Mouse (Mus musculus) bone marrow macrophage, adult 2 months (primary cell): ENCODE measurements around the gene Ralgapa2.

Experiments
- CTCF ChIP-seq: IDR thresholded peaks from 2 replicates; pipeline ENCODE4 v1.5.1; 2012; ENCODE audit warnings: low read depth, mild to moderate bottlenecking, low read length, moderate library complexity
- POLR2A ChIP-seq: IDR thresholded peaks from 2 replicates; pipeline ENCODE4 v1.6.1; 2012; ENCODE audit warnings: mild to moderate bottlenecking, low read depth, low read length, borderline replicate concordance

GRCm38 (mm10) chr2:146216111-146217064 is 295.8 kb downstream of the Ralgapa2 start:
- TF ChIP-seq POLR2A: no peak
- no peak for TF ChIP-seq CTCF
